21 mouse cellular contexts compared by ENCODE assay signal in the genomic region with DNA sequence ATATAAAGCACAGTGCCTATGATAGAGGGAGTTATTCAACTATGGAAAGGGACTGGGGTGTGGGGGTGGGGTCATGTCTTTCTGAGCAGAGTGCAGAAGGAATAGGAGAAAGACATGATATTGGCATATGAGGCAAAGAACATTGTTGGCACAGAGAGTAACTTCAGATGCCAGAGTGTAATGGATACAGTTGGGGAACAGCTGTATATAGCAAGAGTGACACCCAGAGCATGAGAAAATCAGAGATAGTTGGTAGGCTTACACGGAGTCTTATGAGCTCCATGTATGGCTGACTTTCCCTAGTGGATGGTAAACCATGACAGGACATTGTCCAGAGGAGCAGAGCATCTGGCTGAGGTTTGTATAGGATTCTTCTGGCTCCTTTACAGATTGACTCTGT.
"Had no signal": no experiment of that assay in that cellular context is flagged by ENCODE, and none has a peak within 500 bp of the region (broad histone marks: within the 10 kb centered on the region; RNA-seq: fewer than 3 reads in every experiment).

No protein-coding gene starts in this region.

- ATAC-seq: intestine, embryonic 15.5 days; lung, postnatal 0 days; midbrain, embryonic 13.5 days; midbrain, embryonic 16.5 days had no signal

- H3K9ac ChIP-seq: intestine, embryonic 15.5 days; kidney, embryonic 15.5 days; limb, embryonic 12.5 days; liver, embryonic 13.5 days; midbrain, embryonic 13.5 days; neural tube, embryonic 13.5 days had no signal

- H3K9me3 ChIP-seq: intestine, embryonic 15.5 days; kidney, embryonic 15.5 days; limb, embryonic 12.5 days; liver, embryonic 13.5 days; midbrain, embryonic 13.5 days had no signal

- H3K36me3 ChIP-seq: intestine, embryonic 15.5 days; kidney, embryonic 15.5 days; limb, embryonic 12.5 days; liver, embryonic 13.5 days; midbrain, embryonic 13.5 days; neural tube, embryonic 13.5 days had no signal

- H3K4me3 ChIP-seq: intestine, embryonic 15.5 days; kidney, embryonic 15.5 days; layer of hippocampus, adult 2 months; limb, embryonic 12.5 days; liver, embryonic 13.5 days; midbrain, embryonic 13.5 days; myocyte; neural tube, embryonic 13.5 days had no signal

- H3K27ac ChIP-seq: intestine, embryonic 15.5 days; kidney, embryonic 15.5 days; layer of hippocampus, adult 2 months; limb, embryonic 12.5 days; liver, embryonic 13.5 days; midbrain, embryonic 13.5 days; neural tube, embryonic 13.5 days had no signal

- DNase-seq: kidney, adult 11 months; kidney, adult 8-10 months; kidney, postnatal 14 days; layer of hippocampus, adult 9-11 months; liver, embryonic 13.5 days; lung, adult 2 months; lung, postnatal 36 days; retina, postnatal 1 day; right cerebral cortex, postnatal 25 days; thymus, adult 2 months; thymus, postnatal 14 days; thymus, postnatal 4 days had no signal

- H3K4me2 ChIP-seq: intestine, embryonic 15.5 days; kidney, embryonic 15.5 days; limb, embryonic 12.5 days; liver, embryonic 13.5 days; midbrain, embryonic 13.5 days; neural tube, embryonic 13.5 days had no signal

- H3K27me3 ChIP-seq: intestine, embryonic 15.5 days; kidney, embryonic 15.5 days; liver, embryonic 13.5 days; midbrain, embryonic 13.5 days; neural tube, embryonic 13.5 days had no signal

- H3K4me1 ChIP-seq: intestine, embryonic 15.5 days; kidney, embryonic 15.5 days; limb, embryonic 12.5 days; liver, embryonic 13.5 days; midbrain, embryonic 13.5 days; neural tube, embryonic 13.5 days had no signal
